Mouse (Mus musculus) hindbrain, embryonic 11.5 days (tissue): Measurements from ENCODE around the gene Alcam. TPM values are rescaled to one million over a fixed set of nuclear protein-coding genes. Genes with fewer than 3 reads are reported as not detected.

Source experiments
- ATAC-seq: fragments of 200-750 bp; cut with Nextera tagmentation; 2 replicates; pipeline ENCODE4 v1.8.0; 2017; ENCODE audit warnings: mild to moderate bottlenecking, moderate TSS enrichment, moderate library complexity; ENCODE audit not compliant: low FRiP score
- DNase-seq: peaks from one replicate; pipeline ENCODE4 v3.0.0-alpha.2; 2015; ENCODE audit warnings: low spot score
- H3K27ac ChIP-seq: fragments of 300-500 bp; sonication (generic); 2 replicates; pipeline ENCODE4 v1.5.1; 2014; ENCODE audit warnings: mild to moderate bottlenecking, low read depth, low read length
- H3K27me3 ChIP-seq: fragments of 300-500 bp; sonication (generic); 2 replicates; pipeline ENCODE4 v1.6.1; 2014; ENCODE audit warnings: mild to moderate bottlenecking, low read length, moderate library complexity, mixed read lengths; ENCODE audit not compliant: control insufficient read depth, insufficient read depth
- H3K36me3 ChIP-seq: fragments of 300-500 bp; sonication (generic); 2 replicates; pipeline ENCODE4 v1.6.1; 2014; ENCODE audit warnings: mild to moderate bottlenecking, low read length, moderate library complexity, mixed read lengths; ENCODE audit not compliant: control insufficient read depth, insufficient read depth
- H3K4me1 ChIP-seq: fragments of 300-500 bp; sonication (generic); replicated peaks from 2 replicates; pipeline ENCODE4 v1.6.1; 2014; ENCODE audit warnings: low read length, mixed read lengths; ENCODE audit not compliant: control insufficient read depth, insufficient read depth
- H3K4me2 ChIP-seq: fragments of 300-500 bp; sonication (generic); replicated peaks from 2 replicates; pipeline ENCODE4 v1.6.1; 2014; ENCODE audit warnings: mild to moderate bottlenecking, low read depth, low read length
- H3K4me3 ChIP-seq: fragments of 300-500 bp; sonication (generic); 2 replicates; pipeline ENCODE4 v1.5.1; 2014; ENCODE audit warnings: low read depth, low read length
- H3K9ac ChIP-seq: fragments of 300-500 bp; sonication (generic); 2 replicates; pipeline ENCODE4 v1.6.1; 2014; ENCODE audit warnings: low read depth, low read length
- H3K9me3 ChIP-seq: fragments of 300-500 bp; sonication (generic); 2 replicates; pipeline ENCODE4 v1.6.1; 2016; ENCODE audit warnings: low read length; ENCODE audit not compliant: control insufficient read depth
- WGBS: fragments of 180-500 bp; shearing (Covaris S2); extraction: QIAGEN DNeasy Blood & Tissue Kit; methylation state at CpG from one replicate; pipeline ENCODE4 v1.1.7; 2014; 5-methylcytosine and 5-hydroxymethylcytosine counted together
- polyA plus RNA-seq: library from polyadenylated mRNA; unstranded; fragments of >200 nt; fragmentation: Nextera tagmentation; extraction: Ambion mirVana; gene quantifications from 2 replicates; pipeline ENCODE4 v1.2.1, GENCODE M21; 2014

The Alcam gene
- polyA plus RNA-seq, 1 experiment from 2014 or later = 84.9 TPM

DNA sequence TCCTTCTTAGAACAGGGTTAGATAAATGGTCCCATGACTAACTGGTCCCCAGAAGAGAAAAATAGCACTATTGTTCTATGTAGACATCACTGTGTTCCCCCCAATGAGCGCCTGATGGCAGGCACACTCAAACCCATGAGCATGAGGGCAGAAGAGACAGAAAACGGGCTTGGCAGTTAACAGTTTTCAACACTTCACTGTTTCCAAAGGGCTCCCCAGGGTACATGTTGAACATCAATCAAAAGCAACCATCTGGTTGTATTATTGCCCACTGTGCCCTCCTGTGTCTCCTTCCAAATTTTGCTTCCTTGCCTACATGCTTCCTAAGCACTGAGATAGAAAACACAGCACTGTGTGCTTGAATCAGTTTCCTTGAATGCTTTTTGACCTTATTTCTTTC, 173.7 kb downstream of the Alcam start:
- no peaks in the 10 kb centered on the region for H3K9me3 ChIP-seq
- no peaks in the 10 kb centered on the region for H3K27me3 ChIP-seq
- no peak for DNase-seq
- no peak for ATAC-seq
- H3K9ac ChIP-seq = no peak overlapping the region
- no peak overlapping the region for H3K4me3 ChIP-seq
- H3K27ac ChIP-seq = no peak overlapping the region
- H3K4me2 ChIP-seq = no peak overlapping the region
- no peaks in the 10 kb centered on the region for H3K4me1 ChIP-seq
- WGBS = 58% methylated on average over 2 of the region's 2 CpGs
- H3K36me3 ChIP-seq = no peaks in the 10 kb centered on the region

GRCm38 (mm10) chr16:52265066-52265465, 188.8 kb downstream of the Alcam start:
- Histone ChIP-seq H3K9ac (no peak overlapping the region), H3K9me3 (no peaks in the 10 kb centered on the region), H3K4me1 (no peaks in the 10 kb centered on the region), H3K36me3 (no peaks in the 10 kb centered on the region), H3K4me2 (no peak overlapping the region), H3K27me3 (no peaks in the 10 kb centered on the region), H3K27ac (no peak overlapping the region), H3K4me3 (no peak overlapping the region)
- DNase-seq = no peak
- ATAC-seq = no peak
- WGBS = 95% methylated on average over 4 of the region's 4 CpGs

DNA sequence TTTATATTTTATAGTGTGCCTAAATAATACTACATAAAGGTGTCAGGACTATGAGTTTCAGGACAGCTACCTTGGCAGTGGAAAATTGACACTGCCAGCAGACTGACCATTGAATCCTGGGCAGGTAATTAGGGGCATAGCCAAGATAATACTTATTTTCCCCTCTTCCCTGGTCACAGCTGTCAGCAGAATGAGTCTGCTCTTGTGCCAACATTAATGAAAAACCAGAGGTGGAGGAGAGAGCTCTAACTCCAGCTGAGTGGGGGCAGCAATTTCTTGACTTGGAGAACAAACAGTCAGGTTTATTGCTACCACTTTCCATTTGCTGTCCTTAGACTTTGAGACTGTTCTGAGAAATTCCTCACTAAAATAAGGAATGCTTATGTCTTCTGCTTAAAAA, 190.1 kb downstream of the Alcam start:
- no peak for ATAC-seq
- Histone ChIP-seq H3K4me2 (no peak overlapping the region), H3K4me1 (no peaks in the 10 kb centered on the region), H3K9ac (no peak overlapping the region), H3K36me3 (no peaks in the 10 kb centered on the region), H3K9me3 (no peaks in the 10 kb centered on the region), H3K27me3 (no peaks in the 10 kb centered on the region), H3K4me3 (no peak overlapping the region), H3K27ac (no peak overlapping the region)
- no peak for DNase-seq

- Histone ChIP-seq H3K36me3 (no peaks in the 10 kb centered on the region), H3K9me3 (no peaks in the 10 kb centered on the region), H3K27ac (no peak overlapping the region), H3K4me3 (no peak overlapping the region), H3K4me1 (no peaks in the 10 kb centered on the region), H3K4me2 (no peak overlapping the region), H3K27me3 (no peaks in the 10 kb centered on the region), H3K9ac (no peak overlapping the region)
- ATAC-seq (no peak), DNase-seq (no peak)
- 21% methylated on average over 1 of the region's 1 CpGs for WGBS
Observed at GRCm38 (mm10) chr16:52262582-52262981, 191.3 kb downstream of the Alcam start.

GRCm38 (mm10) chr16:52261755-52262154, 192.1 kb downstream of the Alcam start:
- no peaks in the 10 kb centered on the region for H3K9me3 ChIP-seq
- H3K27ac ChIP-seq = no peak overlapping the region
- DNase-seq (no peak), ATAC-seq (no peak)
- 91% methylated on average over 1 of the region's 1 CpGs for WGBS
- no peaks in the 10 kb centered on the region for H3K4me1 ChIP-seq
- no peaks in the 10 kb centered on the region for H3K36me3 ChIP-seq
- H3K4me2 ChIP-seq = no peak overlapping the region
- H3K27me3 ChIP-seq = no peaks in the 10 kb centered on the region
- no peak overlapping the region for H3K4me3 ChIP-seq
- H3K9ac ChIP-seq = no peak overlapping the region

DNA sequence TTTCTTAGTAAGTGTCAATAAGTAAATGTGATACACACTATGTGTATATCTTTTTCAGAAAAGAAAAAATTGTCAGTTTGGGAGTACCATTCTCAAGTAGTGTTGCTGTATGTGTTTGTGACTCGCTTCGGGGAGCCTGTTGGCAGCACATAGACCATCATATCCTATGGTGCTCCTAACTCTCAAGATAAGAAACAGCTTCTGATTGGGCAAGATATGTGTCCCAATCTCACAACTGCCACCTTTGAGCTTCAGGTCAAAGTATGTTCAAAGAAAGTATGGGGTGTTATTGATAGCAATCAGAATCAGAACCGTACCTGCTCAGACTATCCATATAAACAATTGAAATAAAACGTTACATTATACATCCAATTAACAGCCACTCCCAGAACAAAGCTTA, 202.9 kb downstream of the Alcam start:
- H3K27ac ChIP-seq = no peak overlapping the region
- H3K9me3 ChIP-seq = no peaks in the 10 kb centered on the region
- DNase-seq (no peak), ATAC-seq (no peak)
- H3K4me2 ChIP-seq = no peak overlapping the region
- H3K9ac ChIP-seq = no peak overlapping the region
- WGBS = 95% methylated on average over 4 of the region's 4 CpGs
- no peaks in the 10 kb centered on the region for H3K4me1 ChIP-seq
- no peak overlapping the region for H3K4me3 ChIP-seq
- H3K27me3 ChIP-seq = no peaks in the 10 kb centered on the region
- no peaks in the 10 kb centered on the region for H3K36me3 ChIP-seq

DNA sequence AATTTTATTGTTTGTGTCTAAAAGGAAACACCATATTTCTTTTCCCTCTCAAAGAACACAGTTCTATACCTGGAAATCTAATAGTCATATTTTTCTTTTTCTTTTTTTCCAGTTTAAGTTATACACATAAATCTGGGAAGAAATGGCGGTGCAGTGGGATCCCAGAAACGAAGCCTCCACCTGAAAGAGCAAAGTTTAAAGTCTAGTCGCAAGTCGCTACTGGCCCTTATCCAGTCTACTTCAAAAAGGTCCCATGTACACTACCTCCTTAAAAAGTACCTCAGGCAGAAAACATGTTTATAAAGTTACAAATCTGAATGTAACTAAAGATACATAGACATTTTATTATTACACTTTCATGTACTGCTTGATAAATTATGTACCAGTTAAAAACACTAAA, 203.7 kb downstream of the Alcam start:
- WGBS = 94% methylated on average over 4 of the region's 4 CpGs

DNA sequence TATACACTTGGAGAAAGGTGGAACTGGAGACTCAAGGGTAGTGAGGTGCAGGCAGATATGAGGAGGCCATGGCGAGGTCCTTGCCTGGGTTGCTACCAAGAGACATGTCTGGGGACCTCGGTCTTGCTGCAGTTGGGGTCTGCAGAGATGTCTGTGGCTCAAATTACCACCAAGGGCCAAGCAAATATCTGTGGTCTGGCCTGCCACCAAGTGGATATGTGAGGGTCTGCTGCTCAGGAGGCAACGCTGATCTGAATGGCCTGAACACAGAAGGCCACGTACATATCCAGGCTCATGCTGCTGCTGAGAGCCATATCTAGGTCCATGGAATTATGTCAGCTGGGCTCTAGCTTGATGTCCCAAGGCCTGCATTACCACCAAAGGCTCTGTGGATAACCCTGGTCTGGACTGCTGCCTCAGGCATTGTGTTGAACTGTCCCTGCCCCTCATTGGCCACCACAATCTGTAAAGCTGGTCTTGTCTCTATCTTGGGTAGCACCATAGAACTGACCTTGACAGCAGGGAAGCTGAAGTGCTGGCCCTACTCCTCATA, 210.4 kb downstream of the Alcam start:
- WGBS = 85% methylated on average over 4 of the region's 4 CpGs
- Histone ChIP-seq H3K27ac (no peak overlapping the region), H3K4me1 (no peaks in the 10 kb centered on the region), H3K4me3 (no peak overlapping the region), H3K36me3 (no peaks in the 10 kb centered on the region), H3K9ac (no peak overlapping the region), H3K27me3 (no peaks in the 10 kb centered on the region), H3K4me2 (no peak overlapping the region), H3K9me3 (no peaks in the 10 kb centered on the region)
- DNase-seq (no peak), ATAC-seq (no peak; the same call in 1 of the 2 replicates)

More for the DNA sequence above, 203.7 kb downstream of the Alcam start:
- Histone ChIP-seq H3K4me1 (no peaks in the 10 kb centered on the region), H3K9ac (no peak overlapping the region), H3K27me3 (no peaks in the 10 kb centered on the region), H3K4me3 (no peak overlapping the region), H3K9me3 (no peaks in the 10 kb centered on the region), H3K36me3 (no peaks in the 10 kb centered on the region), H3K27ac (no peak overlapping the region), H3K4me2 (no peak overlapping the region)
- ATAC-seq (no peak), DNase-seq (no peak)

DNA sequence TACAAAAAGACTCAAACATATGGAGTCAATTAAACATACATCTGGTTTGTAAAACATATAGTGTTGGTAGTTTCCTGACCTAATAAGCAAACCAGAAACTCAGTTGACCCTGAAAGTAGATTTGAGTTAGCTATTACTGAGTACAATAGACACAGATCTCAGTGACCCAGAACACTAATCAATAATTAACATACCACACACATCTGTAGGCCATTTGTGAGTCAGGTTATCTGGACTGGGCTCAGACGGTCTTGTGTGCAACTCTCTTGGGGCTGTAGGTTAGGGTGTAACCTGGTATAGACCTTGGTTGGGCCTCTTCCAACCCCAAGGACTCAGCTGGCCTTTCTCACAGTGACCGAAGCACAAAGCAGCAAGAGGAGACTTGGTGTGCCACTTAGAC, 211.7 kb downstream of the Alcam start:
- Histone ChIP-seq H3K4me3 (no peak overlapping the region), H3K27me3 (no peaks in the 10 kb centered on the region), H3K4me1 (no peaks in the 10 kb centered on the region), H3K4me2 (no peak overlapping the region), H3K36me3 (no peaks in the 10 kb centered on the region), H3K27ac (no peak overlapping the region), H3K9ac (no peak overlapping the region), H3K9me3 (no peaks in the 10 kb centered on the region)
- WGBS = 63% methylated on average over 2 of the region's 2 CpGs
- no peak for DNase-seq
- ATAC-seq = no peak
